Mouse (Mus musculus): ENCODE measurements around the gene B4galt2. TPM values are rescaled to one million over a fixed set of nuclear protein-coding genes. Genes with fewer than 3 reads are reported as not detected.

The B4galt2 gene
- polyA plus RNA-seq (2016; fragmentation: Nextera tagmentation; extraction: Ambion mirVana): 22.8 and 26.2 TPM in 2 replicates

GRCm38 (mm10) chr4:117882701-117883691 lies at the start of gene B4galt2:
TSS of gene B4galt2 (minus strand) at chr4:117883487.
- peak; percentile 79 for DNase-seq (ENCODE audit: low spot score)
- Histone ChIP-seq H3K9me3 (replicated peaks) (no peaks in the 10 kb centered on the region), H3K36me3 (peaks cover 56% of the 10 kb centered on the region), H3K27ac (peak within 1 kb of the TSS; percentile 94), H3K4me1 (peaks cover 59% of the 10 kb centered on the region), H3K27me3 (ENCODE audit: low read depth, poor library complexity, severe bottlenecking) (no peaks in the 10 kb centered on the region), H3K4me3 (peak within 1 kb of the TSS; percentile 93)
- WGBS: under 1% methylated on average over 95 of the region's 103 CpGs

GRCm38 (mm10) chr4:117929391-117929881 lies 46.1 kb upstream of the B4galt2 start, which contains the start of gene Artn:
TSS of gene Artn (minus strand) at chr4:117929763.
- Histone ChIP-seq H3K27ac (peak within 1 kb of the TSS; percentile 85), H3K4me3 (peak within 1 kb of the TSS; percentile 67), H3K9me3 (replicated peaks) (no peaks in the 10 kb centered on the region), H3K27me3 (ENCODE audit: low read depth, poor library complexity, severe bottlenecking) (peaks cover 63% of the 10 kb centered on the region), H3K36me3 (peaks cover 11% of the 10 kb centered on the region; the same call in 1 of the 2 replicates), H3K4me1 (peaks cover 42% of the 10 kb centered on the region)
- under 1% methylated on average over 33 of the region's 33 CpGs for WGBS
- peak; percentile 87 for DNase-seq (ENCODE audit: low spot score)

- peaks cover 69% of the 10 kb centered on the region for H3K27me3 ChIP-seq (ENCODE audit: low read depth, poor library complexity, severe bottlenecking)
- H3K4me3 ChIP-seq: peak overlapping the region; percentile 67
- WGBS: 2% methylated on average over 13 of the region's 13 CpGs
- H3K9me3 ChIP-seq (replicated peaks): no peaks in the 10 kb centered on the region
- H3K4me1 ChIP-seq: peaks cover 42% of the 10 kb centered on the region
- H3K27ac ChIP-seq: peak overlapping the region; percentile 85
- peak; percentile 65 for DNase-seq (ENCODE audit: low spot score)
- peaks cover 11% of the 10 kb centered on the region; the same call in 1 of the 2 replicates for H3K36me3 ChIP-seq
These were observed 45.5 kb upstream of the B4galt2 start for GRCm38 (mm10) chr4:117928699-117929241.

- peak overlapping the region; percentile 67 for H3K4me3 ChIP-seq
- peaks cover 74% of the 10 kb centered on the region for H3K27me3 ChIP-seq (ENCODE audit: low read depth, poor library complexity, severe bottlenecking)
- 11% methylated on average over 6 of the region's 6 CpGs for WGBS
- no peaks in the 10 kb centered on the region for H3K9me3 ChIP-seq (replicated peaks)
- H3K27ac ChIP-seq: peak overlapping the region; percentile 85; the same call in 1 of the 2 replicates
- peaks cover 11% of the 10 kb centered on the region; the same call in 1 of the 2 replicates for H3K36me3 ChIP-seq
- H3K4me1 ChIP-seq: peaks cover 42% of the 10 kb centered on the region
- DNase-seq (ENCODE audit: low spot score): peak; percentile 88
These were observed 44.9 kb upstream of the B4galt2 start for GRCm38 (mm10) chr4:117928234-117928633.

- Histone ChIP-seq H3K4me1 (peaks cover 42% of the 10 kb centered on the region), H3K36me3 (0 out of 2 replicates have a peak, but pooled peaks cover under 1% of the 10 kb centered on the region), H3K27me3 (ENCODE audit: low read depth, poor library complexity, severe bottlenecking) (peaks cover 74% of the 10 kb centered on the region), H3K9me3 (replicated peaks) (no peaks in the 10 kb centered on the region), H3K27ac (peak overlapping the region; percentile 77), H3K4me3 (peak overlapping the region; percentile 63)
- DNase-seq (ENCODE audit: low spot score): peak; percentile 67
- WGBS: 1% methylated on average over 71 of the region's 71 CpGs
These were observed 43.5 kb upstream of the B4galt2 start for GRCm38 (mm10) chr4:117926545-117927482.

- Histone ChIP-seq H3K27me3 (ENCODE audit: low read depth, poor library complexity, severe bottlenecking) (peaks cover 66% of the 10 kb centered on the region), H3K4me3 (no peak overlapping the region), H3K4me1 (peaks cover 37% of the 10 kb centered on the region), H3K36me3 (no peaks in the 10 kb centered on the region), H3K27ac (no peak overlapping the region), H3K9me3 (replicated peaks) (no peaks in the 10 kb centered on the region)
- WGBS: 64% methylated on average over 5 of the region's 6 CpGs
- no peak for DNase-seq (ENCODE audit: low spot score)
These were observed 41.6 kb upstream of the B4galt2 start for GRCm38 (mm10) chr4:117924916-117925315.

- H3K36me3 ChIP-seq: no peaks in the 10 kb centered on the region
- peaks cover 22% of the 10 kb centered on the region for H3K4me1 ChIP-seq
- H3K9me3 ChIP-seq (replicated peaks): no peaks in the 10 kb centered on the region
- H3K27ac ChIP-seq: no peak overlapping the region
- no peak for DNase-seq (ENCODE audit: low spot score)
- 70% methylated on average over 2 of the region's 2 CpGs for WGBS
- no peak overlapping the region for H3K4me3 ChIP-seq
- H3K27me3 ChIP-seq (ENCODE audit: low read depth, poor library complexity, severe bottlenecking): peaks cover 51% of the 10 kb centered on the region
These were observed 40.2 kb upstream of the B4galt2 start for GRCm38 (mm10) chr4:117923450-117923849.

- H3K27ac ChIP-seq: no peak overlapping the region
- peaks cover 30% of the 10 kb centered on the region for H3K27me3 ChIP-seq (ENCODE audit: low read depth, poor library complexity, severe bottlenecking)
- no peak overlapping the region for H3K4me3 ChIP-seq
- 94% methylated on average over 2 of the region's 2 CpGs for WGBS
- peaks cover 1% of the 10 kb centered on the region for H3K4me1 ChIP-seq
- no peaks in the 10 kb centered on the region for H3K36me3 ChIP-seq
- H3K9me3 ChIP-seq (replicated peaks): no peaks in the 10 kb centered on the region
- no peak for DNase-seq (ENCODE audit: low spot score)
These were observed 38.1 kb upstream of the B4galt2 start for GRCm38 (mm10) chr4:117921358-117921757.

- no peaks in the 10 kb centered on the region for H3K9me3 ChIP-seq (replicated peaks)
- no peak for DNase-seq (ENCODE audit: low spot score)
- peaks cover 14% of the 10 kb centered on the region for H3K4me1 ChIP-seq
- no peak overlapping the region for H3K4me3 ChIP-seq
- no peak overlapping the region for H3K27ac ChIP-seq
- 90% methylated on average over 5 of the region's 5 CpGs for WGBS
- H3K36me3 ChIP-seq: no peaks in the 10 kb centered on the region
- peaks cover 4% of the 10 kb centered on the region; the same call in 1 of the 2 replicates for H3K27me3 ChIP-seq (ENCODE audit: low read depth, poor library complexity, severe bottlenecking)
These were observed 35.5 kb upstream of the B4galt2 start for GRCm38 (mm10) chr4:117918762-117919161.

- Histone ChIP-seq H3K9me3 (replicated peaks) (no peaks in the 10 kb centered on the region), H3K4me3 (no peak overlapping the region), H3K27me3 (ENCODE audit: low read depth, poor library complexity, severe bottlenecking) (no peaks in the 10 kb centered on the region), H3K36me3 (no peaks in the 10 kb centered on the region), H3K27ac (no peak overlapping the region), H3K4me1 (peaks cover 19% of the 10 kb centered on the region)
- WGBS: 72% methylated on average over 3 of the region's 3 CpGs
- DNase-seq (ENCODE audit: low spot score): no peak
These were observed 35.0 kb upstream of the B4galt2 start for GRCm38 (mm10) chr4:117918261-117918660.

- no peak overlapping the region for H3K27ac ChIP-seq
- peaks cover 23% of the 10 kb centered on the region for H3K4me1 ChIP-seq
- no peaks in the 10 kb centered on the region for H3K27me3 ChIP-seq (ENCODE audit: low read depth, poor library complexity, severe bottlenecking)
- WGBS: 94% methylated on average over 4 of the region's 4 CpGs
- H3K4me3 ChIP-seq: no peak overlapping the region
- H3K36me3 ChIP-seq: peaks cover 3% of the 10 kb centered on the region; the same call in 1 of the 2 replicates
- DNase-seq (ENCODE audit: low spot score): no peak
- no peaks in the 10 kb centered on the region for H3K9me3 ChIP-seq (replicated peaks)
These were observed 34.6 kb upstream of the B4galt2 start for GRCm38 (mm10) chr4:117917847-117918246.

- peaks cover 26% of the 10 kb centered on the region for H3K4me1 ChIP-seq
- no peaks in the 10 kb centered on the region for H3K27me3 ChIP-seq (ENCODE audit: low read depth, poor library complexity, severe bottlenecking)
- no peak overlapping the region for H3K27ac ChIP-seq
- H3K9me3 ChIP-seq (replicated peaks): no peaks in the 10 kb centered on the region
- 89% methylated on average over 4 of the region's 4 CpGs for WGBS
- no peak for DNase-seq (ENCODE audit: low spot score)
- H3K36me3 ChIP-seq: peaks cover 7% of the 10 kb centered on the region; the same call in 1 of the 2 replicates
- no peak overlapping the region for H3K4me3 ChIP-seq
These were observed 34.1 kb upstream of the B4galt2 start for GRCm38 (mm10) chr4:117917402-117917801.

Data from limb, embryonic 10.5 days (tissue).